Mouse (Mus musculus) C2C12 (cell line): Measurements from ENCODE around the gene Foxn3.

Experiments used
- CEBPB ChIP-seq: IDR thresholded peaks from one replicate; pipeline ENCODE4 v1.6.1; 2011; ENCODE audit warnings: low read depth, mild to moderate bottlenecking, control low read depth, moderate library complexity
- CTCF ChIP-seq: IDR thresholded peaks from one replicate; pipeline ENCODE4 v1.5.1; 2011; ENCODE audit not compliant: control insufficient read depth, insufficient read depth, insufficient read length
- FOSL1 ChIP-seq: IDR thresholded peaks from one replicate; pipeline ENCODE4 v1.8.0; 2011; ENCODE audit warnings: mild to moderate bottlenecking, low read length; ENCODE audit not compliant: poor library complexity, insufficient read depth, severe bottlenecking
- MAX ChIP-seq: IDR thresholded peaks from one replicate; pipeline ENCODE4 v1.6.1; 2011; ENCODE audit warnings: mild to moderate bottlenecking, control low read depth
- MYOD1 ChIP-seq: IDR thresholded peaks from one replicate; pipeline ENCODE4 v1.6.1; 2011; ENCODE audit warnings: low read depth; ENCODE audit not compliant: control insufficient read depth, insufficient read length
- MYOG ChIP-seq: IDR thresholded peaks from one replicate; pipeline ENCODE4 v1.6.1; 2011; ENCODE audit not compliant: control insufficient read depth, insufficient read length; ENCODE audit errors: extremely low read depth
- USF1 ChIP-seq: IDR thresholded peaks from one replicate; pipeline ENCODE4 v1.6.1; 2011; ENCODE audit warnings: low read depth, mild to moderate bottlenecking, control low read depth, moderate library complexity

- TF ChIP-seq CTCF (no peak), MYOG (no peak), CEBPB (no peak), MAX (no peak), USF1 (no peak), FOSL1 (no peak), MYOD1 (no peak)
These were observed 178.3 kb downstream of the Foxn3 start for GRCm38 (mm10) chr12:99385073-99385472.
